Mouse (Mus musculus) neural tube, embryonic 11.5 days (tissue): ENCODE measurements around the gene Aicda. TPM values are rescaled to one million over a fixed set of nuclear protein-coding genes. Genes with fewer than 3 reads are reported as not detected.
"Not testable (repeated sequence)": the region's sequence is repeated elsewhere in the genome, so short reads cannot be mapped to it uniquely, and the experiment has no call there.

Experiments used
- ATAC-seq: fragments of 200-750 bp; cut with Nextera tagmentation; 2 replicates; pipeline ENCODE4 v1.8.0; 2017; ENCODE audit warnings: moderate number of reproducible peaks, mild to moderate bottlenecking, moderate TSS enrichment, moderate library complexity; ENCODE audit not compliant: insufficient read depth, low FRiP score, low TSS enrichment
- DNase-seq: peaks from one replicate; pipeline ENCODE4 v3.0.0-alpha.2; 2015; ENCODE audit warnings: low spot score
- H3K27ac ChIP-seq: fragments of 300-500 bp; sonication (generic); 2 replicates; pipeline ENCODE4 v1.5.1; 2014; ENCODE audit warnings: low read depth, mild to moderate bottlenecking, low read length
- H3K27me3 ChIP-seq: fragments of 300-500 bp; sonication (generic); 2 replicates; pipeline ENCODE4 v1.6.1; 2014; ENCODE audit warnings: mild to moderate bottlenecking, low read length, mixed read lengths; ENCODE audit not compliant: control insufficient read depth, insufficient read depth
- H3K36me3 ChIP-seq: fragments of 300-500 bp; sonication (generic); 2 replicates; pipeline ENCODE4 v1.6.1; 2014; ENCODE audit warnings: mild to moderate bottlenecking, low read length, moderate library complexity, mixed read lengths; ENCODE audit not compliant: control insufficient read depth, insufficient read depth
- H3K4me1 ChIP-seq: fragments of 300-500 bp; sonication (generic); 2 replicates; pipeline ENCODE4 v1.6.1; 2014; ENCODE audit warnings: low read length, mixed read lengths; ENCODE audit not compliant: control insufficient read depth, insufficient read depth
- H3K4me2 ChIP-seq: fragments of 300-500 bp; sonication (generic); 2 replicates; pipeline ENCODE4 v1.6.1; 2014; ENCODE audit warnings: low read depth, mild to moderate bottlenecking, moderate library complexity
- H3K4me3 ChIP-seq: fragments of 300-500 bp; sonication (generic); 2 replicates; pipeline ENCODE4 v1.5.1; 2014; ENCODE audit warnings: low read depth, low read length
- H3K9ac ChIP-seq: fragments of 300-500 bp; sonication (generic); 2 replicates; pipeline ENCODE4 v1.6.1; 2014; ENCODE audit warnings: mild to moderate bottlenecking, low read length
- H3K9me3 ChIP-seq: fragments of 300-500 bp; sonication (generic); 2 replicates; pipeline ENCODE4 v1.6.1; 2016; ENCODE audit warnings: low read length; ENCODE audit not compliant: control insufficient read depth
- WGBS: fragments of 180-500 bp; shearing (Covaris S2); extraction: QIAGEN DNeasy Blood & Tissue Kit; methylation state at CpG from one replicate; pipeline ENCODE4 v1.1.7; 2014; 5-methylcytosine and 5-hydroxymethylcytosine counted together
- polyA plus RNA-seq: library from polyadenylated mRNA; unstranded; fragments of >200 nt; fragmentation: Nextera tagmentation; extraction: Ambion mirVana; gene quantifications from 2 replicates; pipeline ENCODE4 v1.2.1, GENCODE M21; 2014

Aicda gene
- polyA plus RNA-seq, 1 experiment from 2014 or later: not detected

- DNase-seq: peak; percentile 13
- ATAC-seq: peak; percentile 72; the same call in 1 of the 2 replicates
- WGBS: 76% methylated on average over 9 of the region's 9 CpGs
- Histone ChIP-seq H3K27ac (no peak overlapping the region), H3K4me2 (no peak overlapping the region), H3K4me3 (no peak overlapping the region), H3K27me3 (no peaks in the 10 kb centered on the region), H3K9me3 (no peaks in the 10 kb centered on the region), H3K36me3 (no peaks in the 10 kb centered on the region), H3K4me1 (no peaks in the 10 kb centered on the region), H3K9ac (no peak overlapping the region; the same call in 1 of the 2 replicates)
Observed at GRCm38 (mm10) chr6:122522595-122522994, 31.0 kb upstream of the Aicda start.

DNA sequence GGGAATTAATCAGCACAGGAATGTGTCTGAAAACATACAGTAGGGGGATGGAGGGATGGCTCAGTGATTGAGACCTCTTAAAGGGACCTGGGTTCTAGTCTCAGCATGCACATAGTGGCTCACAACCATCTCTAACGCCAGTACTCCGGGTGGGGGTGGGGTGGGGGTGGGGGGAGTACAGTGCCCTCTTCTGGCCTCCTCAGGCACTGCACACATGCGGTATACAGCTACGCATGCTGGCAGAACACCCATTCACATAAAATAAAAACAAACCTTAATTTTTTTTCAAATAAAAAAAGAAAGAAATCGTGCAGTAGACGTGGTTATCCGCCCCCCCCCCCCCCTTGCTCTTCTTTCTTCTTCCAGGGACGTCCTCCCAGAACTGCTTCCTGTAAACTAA, 30.3 kb upstream of the Aicda start:
- no peaks in the 10 kb centered on the region for H3K4me1 ChIP-seq
- 90% methylated on average over 8 of the region's 8 CpGs for WGBS
- H3K36me3 ChIP-seq: no peaks in the 10 kb centered on the region
- no peak overlapping the region for H3K27ac ChIP-seq
- no peak overlapping the region for H3K9ac ChIP-seq
- no peak overlapping the region for H3K4me3 ChIP-seq
- H3K9me3 ChIP-seq: no peaks in the 10 kb centered on the region
- H3K27me3 ChIP-seq: no peaks in the 10 kb centered on the region
- DNase-seq (no peak), ATAC-seq (no peak)
- H3K4me2 ChIP-seq: no peak overlapping the region

DNA sequence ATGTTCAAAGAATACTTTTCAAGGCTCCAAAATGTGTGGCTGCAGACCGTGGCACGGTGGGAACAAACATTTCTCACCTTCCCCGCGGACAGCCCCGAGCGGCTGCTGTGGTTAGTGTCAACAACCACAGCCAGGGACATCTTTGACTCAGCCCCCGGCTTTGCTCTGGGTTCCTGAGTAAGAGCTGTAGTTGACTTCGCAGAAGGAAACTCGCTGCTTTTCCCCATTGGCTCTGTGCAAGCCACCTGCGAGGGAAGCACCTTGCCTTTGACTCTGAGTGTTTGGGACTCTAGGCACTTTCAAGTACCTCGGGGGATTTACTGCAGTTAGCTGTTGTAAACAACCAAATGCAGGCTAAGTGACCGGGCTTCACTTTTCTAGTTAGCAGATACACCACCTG, 26.0 kb upstream of the Aicda start:
- H3K4me2 ChIP-seq: no peak overlapping the region
- no peak overlapping the region for H3K9ac ChIP-seq
- no peaks in the 10 kb centered on the region for H3K27me3 ChIP-seq
- no peak overlapping the region for H3K4me3 ChIP-seq
- H3K9me3 ChIP-seq: no peaks in the 10 kb centered on the region
- ATAC-seq (no peak), DNase-seq (no peak)
- no peaks in the 10 kb centered on the region for H3K4me1 ChIP-seq
- WGBS: 50% methylated on average over 12 of the region's 12 CpGs
- H3K27ac ChIP-seq: no peak overlapping the region
- H3K36me3 ChIP-seq: no peaks in the 10 kb centered on the region

DNA sequence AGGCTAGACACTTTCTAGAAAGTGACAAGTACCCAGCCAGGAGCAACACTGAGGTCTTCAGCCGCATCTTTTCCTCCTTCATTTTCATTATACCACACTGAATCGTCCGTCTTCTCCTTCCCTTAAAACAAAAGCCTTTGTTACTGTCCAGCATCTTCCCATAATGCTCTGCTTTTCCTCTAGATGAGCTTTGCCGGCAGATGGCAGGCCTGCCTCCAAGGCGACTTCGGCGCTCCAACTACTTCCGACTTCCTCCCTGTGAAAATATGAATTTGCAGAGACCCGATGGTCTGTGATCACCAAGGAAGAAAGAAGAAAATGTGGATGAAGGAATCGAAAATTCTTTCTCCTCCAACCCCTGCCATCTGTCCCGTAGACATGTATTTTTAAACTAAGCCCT, 25.5 kb upstream of the Aicda start:
- Histone ChIP-seq H3K4me3 (no peak overlapping the region), H3K27me3 (no peaks in the 10 kb centered on the region), H3K9ac (no peak overlapping the region), H3K4me2 (no peak overlapping the region), H3K9me3 (no peaks in the 10 kb centered on the region), H3K27ac (no peak overlapping the region), H3K4me1 (no peaks in the 10 kb centered on the region), H3K36me3 (no peaks in the 10 kb centered on the region)
- WGBS: 77% methylated on average over 11 of the region's 11 CpGs
- ATAC-seq (no peak), DNase-seq (no peak)

DNA sequence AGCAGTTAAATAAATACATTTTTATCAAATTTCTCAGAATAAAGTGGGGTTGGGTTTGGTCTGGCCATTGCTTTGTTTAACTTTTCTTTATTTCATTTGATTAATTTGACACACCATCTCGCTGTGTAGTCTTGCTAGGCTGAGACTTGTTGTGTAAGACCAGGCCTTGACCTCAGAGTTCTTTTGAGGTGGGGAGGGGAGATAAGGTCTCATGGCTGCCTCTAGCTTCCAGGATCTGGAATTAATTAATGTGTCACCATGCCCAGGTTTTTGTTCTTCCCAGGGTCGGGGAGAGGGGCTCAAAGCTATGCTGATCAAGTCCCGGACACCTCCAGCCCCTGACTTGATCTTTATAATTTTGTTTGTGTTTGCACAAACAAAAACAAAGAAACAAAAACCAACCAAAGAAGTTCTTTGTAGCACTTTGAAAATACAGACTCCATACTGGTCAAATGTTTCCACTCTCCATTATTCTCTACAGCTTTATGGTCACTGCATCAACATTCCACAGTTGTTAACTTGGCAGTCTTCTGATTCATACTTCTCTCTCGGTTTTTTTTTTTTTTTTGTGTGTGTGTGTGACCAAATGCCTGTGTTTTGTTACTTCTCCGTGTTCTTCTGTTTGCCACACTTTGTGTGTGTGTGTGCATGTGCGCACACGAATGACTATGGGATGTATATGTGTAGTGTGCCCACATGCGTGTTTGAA, 22.0 kb upstream of the Aicda start:
- Histone ChIP-seq H3K4me1 (no peaks in the 10 kb centered on the region), H3K36me3 (no peaks in the 10 kb centered on the region), H3K27ac (no peak overlapping the region), H3K9me3 (no peaks in the 10 kb centered on the region), H3K4me3 (no peak overlapping the region), H3K4me2 (no peak overlapping the region), H3K27me3 (no peaks in the 10 kb centered on the region), H3K9ac (no peak overlapping the region)
- WGBS: 71% methylated on average over 8 of the region's 8 CpGs
- ATAC-seq (no peak), DNase-seq (no peak)

- Histone ChIP-seq H3K4me3 (no peak overlapping the region), H3K27me3 (no peaks in the 10 kb centered on the region), H3K9ac (no peak overlapping the region), H3K4me2 (peak overlapping the region; percentile 15; the same call in 1 of the 2 replicates), H3K36me3 (no peaks in the 10 kb centered on the region), H3K9me3 (no peaks in the 10 kb centered on the region), H3K27ac (no peak overlapping the region), H3K4me1 (no peaks in the 10 kb centered on the region)
- ATAC-seq (no peak), DNase-seq (no peak)
- 10% methylated on average over 4 of the region's 4 CpGs for WGBS
Observed at GRCm38 (mm10) chr6:122532883-122533302, 20.7 kb upstream of the Aicda start.

- Histone ChIP-seq H3K27me3 (no peaks in the 10 kb centered on the region), H3K4me3 (no peak overlapping the region), H3K27ac (no peak overlapping the region), H3K9ac (no peak overlapping the region), H3K4me1 (no peaks in the 10 kb centered on the region), H3K4me2 (no peak overlapping the region), H3K9me3 (no peaks in the 10 kb centered on the region), H3K36me3 (no peaks in the 10 kb centered on the region)
- WGBS: 42% methylated on average over 3 of the region's 3 CpGs
- DNase-seq: no peak
- ATAC-seq: no peak
Observed at GRCm38 (mm10) chr6:122534032-122534431, 19.6 kb upstream of the Aicda start.

- no peak for DNase-seq
- H3K4me3 ChIP-seq: no peak overlapping the region
- 87% methylated on average over 9 of the region's 9 CpGs for WGBS
- H3K4me1 ChIP-seq: no peaks in the 10 kb centered on the region
- no peaks in the 10 kb centered on the region for H3K27me3 ChIP-seq
- no peak for ATAC-seq
- no peaks in the 10 kb centered on the region for H3K9me3 ChIP-seq
- no peaks in the 10 kb centered on the region for H3K36me3 ChIP-seq
- H3K27ac ChIP-seq: no peak overlapping the region
- no peak overlapping the region for H3K9ac ChIP-seq
- no peak overlapping the region for H3K4me2 ChIP-seq
Observed at GRCm38 (mm10) chr6:122539564-122539963, 14.0 kb upstream of the Aicda start.

- H3K36me3 ChIP-seq, H3K27me3 ChIP-seq, H3K4me1 ChIP-seq, H3K27ac ChIP-seq, H3K4me2 ChIP-seq, H3K9me3 ChIP-seq, H3K9ac ChIP-seq, DNase-seq, ATAC-seq, H3K4me3 ChIP-seq: not testable (repeated sequence)
- 76% methylated on average over 5 of the region's 5 CpGs for whole genome bisulfite sequencing
Observed at GRCm38 (mm10) chr6:122542459-122542858, 11.1 kb upstream of the Aicda start.
